Mouse (Mus musculus): Measurements from ENCODE around the gene Rbm20. TPM values are rescaled to one million over a fixed set of nuclear protein-coding genes. Genes with fewer than 3 reads are reported as not detected.

Rbm20 gene
- polyA plus RNA-seq, 1 experiment from 2014 or later, result 4.7 TPM

DNA sequence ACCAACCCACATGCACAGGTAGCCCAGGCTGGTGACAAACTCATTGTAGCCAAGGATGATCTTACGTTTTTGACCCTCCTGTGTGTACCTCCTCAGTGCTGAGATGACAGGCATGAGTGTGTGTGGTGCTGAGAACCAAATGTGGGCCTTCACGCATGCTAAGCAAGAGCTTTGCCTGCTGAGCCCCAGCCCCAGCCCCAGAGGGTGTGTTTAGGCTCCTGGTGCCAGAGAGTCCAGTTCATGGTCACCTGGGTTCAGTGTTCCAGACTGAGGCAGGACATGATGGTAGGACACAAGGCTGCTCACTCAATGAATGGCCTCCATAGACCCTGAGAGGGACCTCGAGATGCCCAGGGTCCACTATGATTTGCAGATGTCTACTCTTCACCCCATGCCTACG lies 11.7 kb upstream of the Rbm20 start:
- no peak overlapping the region for H3K9ac ChIP-seq (ENCODE audit: low read length)
- 86% methylated on average over 4 of the region's 4 CpGs for WGBS
- H3K4me2 ChIP-seq (ENCODE audit: low read length), result no peak overlapping the region
- no peak for DNase-seq (ENCODE audit: low spot score)
- no peak overlapping the region for H3K27ac ChIP-seq (ENCODE audit: low read depth, low read length)
- no peaks in the 10 kb centered on the region; the same call in 1 of the 2 replicates for H3K4me1 ChIP-seq (ENCODE audit: control insufficient read depth, insufficient read depth, low read length)
- H3K9me3 ChIP-seq (replicated peaks; ENCODE audit: control insufficient read depth, low read length), result no peaks in the 10 kb centered on the region
- H3K4me3 ChIP-seq (ENCODE audit: low read depth, low read length), result no peak overlapping the region
- ATAC-seq, result no peak
- no peaks in the 10 kb centered on the region for H3K36me3 ChIP-seq (ENCODE audit: control insufficient read depth, insufficient read depth, low read length)
- no peaks in the 10 kb centered on the region for H3K27me3 ChIP-seq (replicated peaks; ENCODE audit: control insufficient read depth, insufficient read depth, low read length)

DNA sequence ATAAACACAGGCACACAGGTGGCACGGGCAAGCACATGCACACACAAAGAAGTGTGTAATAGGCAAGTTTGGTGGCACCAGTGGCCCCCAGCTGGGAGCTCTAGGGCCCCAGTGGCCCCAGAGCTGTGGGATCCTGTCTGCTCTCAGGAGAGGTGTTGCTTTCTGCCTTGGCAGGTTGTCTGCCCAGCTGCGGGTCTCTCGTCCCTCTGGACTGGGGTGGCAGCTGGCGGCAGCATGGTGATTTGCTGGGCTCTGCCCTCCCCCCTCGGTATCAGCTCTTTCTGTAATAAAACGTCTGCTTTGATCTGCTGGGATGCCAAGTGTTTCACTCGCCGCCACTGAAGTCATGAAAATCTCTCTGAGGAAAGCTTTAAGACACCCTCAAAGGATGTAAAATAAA lies 10.4 kb upstream of the Rbm20 start:
- H3K4me3 ChIP-seq (ENCODE audit: low read depth, low read length), result no peak overlapping the region
- 51% methylated on average over 8 of the region's 8 CpGs for WGBS
- H3K9me3 ChIP-seq (replicated peaks; ENCODE audit: control insufficient read depth, low read length), result no peaks in the 10 kb centered on the region
- H3K9ac ChIP-seq (ENCODE audit: low read length), result no peak overlapping the region
- ATAC-seq, result no peak
- H3K4me1 ChIP-seq (ENCODE audit: control insufficient read depth, insufficient read depth, low read length), result no peaks in the 10 kb centered on the region; the same call in 1 of the 2 replicates
- no peak overlapping the region for H3K4me2 ChIP-seq (ENCODE audit: low read length)
- DNase-seq (ENCODE audit: low spot score), result no peak
- no peaks in the 10 kb centered on the region for H3K27me3 ChIP-seq (replicated peaks; ENCODE audit: control insufficient read depth, insufficient read depth, low read length)
- H3K36me3 ChIP-seq (ENCODE audit: control insufficient read depth, insufficient read depth, low read length), result no peaks in the 10 kb centered on the region
- no peak overlapping the region for H3K27ac ChIP-seq (ENCODE audit: low read depth, low read length)

DNA sequence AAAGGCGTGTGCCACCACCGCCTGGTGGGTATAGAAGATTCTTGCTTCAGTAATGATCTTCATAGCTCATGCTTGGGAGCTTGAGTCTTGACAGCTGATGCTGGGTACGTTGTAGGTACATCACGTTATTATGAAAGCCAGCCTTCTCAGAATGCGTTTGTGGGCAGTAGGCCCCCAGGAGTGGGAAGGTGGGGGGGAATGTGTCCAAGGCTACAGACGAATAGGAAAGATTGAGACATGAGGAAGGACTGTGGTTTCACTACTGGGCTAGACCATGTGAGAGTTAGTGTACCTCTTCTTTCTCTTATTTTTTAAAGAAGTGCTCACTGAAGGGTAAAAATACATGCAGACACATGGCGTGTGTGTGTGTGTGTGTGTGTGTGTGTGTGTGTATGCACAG lies 8.3 kb upstream of the Rbm20 start:
- ATAC-seq, result no peak

DNA sequence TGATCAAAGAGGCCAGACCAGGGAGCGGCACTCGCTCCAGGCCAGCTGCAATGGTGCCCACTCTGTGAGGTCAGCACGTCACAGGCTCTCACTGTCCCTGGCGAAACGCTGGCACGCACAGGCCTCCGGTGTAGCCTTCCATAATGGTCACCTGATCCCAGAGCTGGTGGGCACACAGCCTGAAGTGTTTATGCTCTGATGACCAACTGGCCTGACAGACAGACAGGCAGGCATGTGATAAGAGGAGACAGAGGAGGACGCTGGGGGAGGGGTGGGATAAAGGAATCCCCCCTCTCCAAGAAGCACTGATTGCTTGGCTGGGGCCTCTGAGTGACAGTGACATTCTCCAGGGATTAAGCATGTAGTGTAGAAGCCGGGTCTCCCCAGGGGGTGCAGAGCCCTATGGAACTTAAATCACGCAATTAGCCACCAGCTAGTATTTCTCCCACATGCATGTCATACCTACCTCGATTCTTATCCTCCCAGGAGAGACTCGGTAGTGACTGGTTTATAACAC lies 6.4 kb upstream of the Rbm20 start:
- H3K4me1 ChIP-seq (ENCODE audit: control insufficient read depth, insufficient read depth, low read length), result no peaks in the 10 kb centered on the region; the same call in 1 of the 2 replicates
- no peak overlapping the region for H3K9ac ChIP-seq (ENCODE audit: low read length)
- DNase-seq (ENCODE audit: low spot score) (no peak), ATAC-seq (no peak)
- H3K4me3 ChIP-seq (ENCODE audit: low read depth, low read length), result no peak overlapping the region
- H3K27ac ChIP-seq (ENCODE audit: low read depth, low read length), result no peak overlapping the region
- H3K36me3 ChIP-seq (ENCODE audit: control insufficient read depth, insufficient read depth, low read length), result no peaks in the 10 kb centered on the region
- H3K4me2 ChIP-seq (ENCODE audit: low read length), result no peak overlapping the region
- peaks cover 21% of the 10 kb centered on the region for H3K27me3 ChIP-seq (replicated peaks; ENCODE audit: control insufficient read depth, insufficient read depth, low read length)
- H3K9me3 ChIP-seq (replicated peaks; ENCODE audit: control insufficient read depth, low read length), result no peaks in the 10 kb centered on the region
- 35% methylated on average over 12 of the region's 12 CpGs for WGBS

More for the DNA sequence above, 8.3 kb upstream of the Rbm20 start:
- Histone ChIP-seq H3K27me3 (replicated peaks; ENCODE audit: control insufficient read depth, insufficient read depth, low read length) (peaks cover 2% of the 10 kb centered on the region; the same call in 1 of the 2 replicates), H3K9ac (ENCODE audit: low read length) (no peak overlapping the region), H3K4me3 (ENCODE audit: low read depth, low read length) (no peak overlapping the region), H3K9me3 (replicated peaks; ENCODE audit: control insufficient read depth, low read length) (no peaks in the 10 kb centered on the region), H3K27ac (ENCODE audit: low read depth, low read length) (no peak overlapping the region), H3K36me3 (ENCODE audit: control insufficient read depth, insufficient read depth, low read length) (no peaks in the 10 kb centered on the region), H3K4me1 (ENCODE audit: control insufficient read depth, insufficient read depth, low read length) (no peaks in the 10 kb centered on the region; the same call in 1 of the 2 replicates), H3K4me2 (ENCODE audit: low read length) (no peak overlapping the region)
- 91% methylated on average over 7 of the region's 7 CpGs for WGBS
- no peak for DNase-seq (ENCODE audit: low spot score)

DNA sequence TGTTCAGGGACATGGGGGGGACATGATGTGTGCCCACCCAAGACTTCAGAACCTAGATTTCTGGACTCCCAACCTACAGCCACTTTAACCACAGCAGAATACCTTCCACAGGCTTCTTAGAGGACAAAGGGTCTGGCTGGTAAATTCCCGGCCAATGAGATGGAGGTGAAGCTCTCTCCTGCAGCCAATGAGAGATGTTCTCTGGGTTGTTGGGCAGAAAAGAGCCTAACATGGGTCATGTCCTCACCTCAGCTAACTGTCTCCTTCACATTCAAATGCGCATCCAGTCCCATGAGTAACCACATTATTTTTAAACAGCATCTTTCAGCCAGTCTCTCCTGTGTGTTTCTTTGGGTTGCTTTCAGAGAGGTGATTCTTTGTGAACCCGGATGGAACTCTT lies 5.7 kb upstream of the Rbm20 start:
- DNase-seq (ENCODE audit: low spot score), result no peak
- no peaks in the 10 kb centered on the region; the same call in 1 of the 2 replicates for H3K4me1 ChIP-seq (ENCODE audit: control insufficient read depth, insufficient read depth, low read length)
- H3K4me2 ChIP-seq (ENCODE audit: low read length), result no peak overlapping the region
- no peaks in the 10 kb centered on the region for H3K36me3 ChIP-seq (ENCODE audit: control insufficient read depth, insufficient read depth, low read length)
- H3K4me3 ChIP-seq (ENCODE audit: low read depth, low read length), result no peak overlapping the region
- ATAC-seq, result no peak
- WGBS, result 51% methylated on average over 3 of the region's 3 CpGs
- no peak overlapping the region for H3K27ac ChIP-seq (ENCODE audit: low read depth, low read length)
- peaks cover 28% of the 10 kb centered on the region for H3K27me3 ChIP-seq (replicated peaks; ENCODE audit: control insufficient read depth, insufficient read depth, low read length)
- no peaks in the 10 kb centered on the region for H3K9me3 ChIP-seq (replicated peaks; ENCODE audit: control insufficient read depth, low read length)
- H3K9ac ChIP-seq (ENCODE audit: low read length), result no peak overlapping the region

DNA sequence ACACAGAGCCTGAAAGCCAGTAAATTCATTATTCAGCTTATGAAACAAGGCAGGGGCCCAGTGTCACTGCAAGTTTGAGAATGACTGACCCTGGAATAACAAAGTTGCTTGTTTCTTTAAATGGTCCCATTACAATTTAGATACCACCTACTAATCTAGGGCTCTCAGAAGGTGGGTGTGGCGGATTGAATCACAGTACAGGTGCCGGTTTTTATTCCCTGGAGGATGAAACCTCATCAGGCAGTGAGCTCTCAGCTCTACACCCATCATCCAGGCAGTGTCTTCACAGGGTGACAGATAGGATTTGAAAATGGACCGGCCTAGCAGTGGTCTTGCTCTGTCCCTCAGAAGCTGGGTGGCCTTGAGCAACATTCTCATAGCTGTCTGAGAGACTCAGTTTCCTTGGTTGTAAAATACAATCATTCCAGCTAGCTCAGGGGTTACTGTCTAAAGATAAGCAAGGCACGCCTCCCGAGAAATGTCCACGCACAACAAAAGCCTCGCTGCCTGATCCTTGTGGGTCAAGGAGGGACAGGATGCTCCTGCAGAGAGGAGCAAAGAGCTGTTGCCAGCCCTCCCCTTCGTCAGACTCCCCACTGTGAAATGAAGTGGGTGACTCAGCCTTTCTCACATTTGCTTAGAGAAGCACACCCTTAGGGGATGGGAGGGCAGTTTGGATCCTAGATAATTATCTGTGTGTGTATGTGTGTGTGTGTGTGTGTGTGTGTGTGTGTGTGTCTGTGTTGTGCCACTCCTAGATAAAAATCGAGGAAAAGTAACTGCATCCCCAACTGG lies 2.8 kb upstream of the Rbm20 start:
- Histone ChIP-seq H3K36me3 (ENCODE audit: control insufficient read depth, insufficient read depth, low read length) (no peaks in the 10 kb centered on the region), H3K27ac (ENCODE audit: low read depth, low read length) (no peak overlapping the region), H3K9me3 (replicated peaks; ENCODE audit: control insufficient read depth, low read length) (no peaks in the 10 kb centered on the region), H3K4me3 (ENCODE audit: low read depth, low read length) (no peak overlapping the region), H3K4me2 (ENCODE audit: low read length) (no peak overlapping the region), H3K4me1 (ENCODE audit: control insufficient read depth, insufficient read depth, low read length) (peaks cover 3% of the 10 kb centered on the region; the same call in 1 of the 2 replicates), H3K9ac (ENCODE audit: low read length) (no peak overlapping the region), H3K27me3 (replicated peaks; ENCODE audit: control insufficient read depth, insufficient read depth, low read length) (peaks cover 47% of the 10 kb centered on the region)
- DNase-seq (ENCODE audit: low spot score), result no peak
- WGBS, result 36% methylated on average over 9 of the region's 9 CpGs
- no peak for ATAC-seq

DNA sequence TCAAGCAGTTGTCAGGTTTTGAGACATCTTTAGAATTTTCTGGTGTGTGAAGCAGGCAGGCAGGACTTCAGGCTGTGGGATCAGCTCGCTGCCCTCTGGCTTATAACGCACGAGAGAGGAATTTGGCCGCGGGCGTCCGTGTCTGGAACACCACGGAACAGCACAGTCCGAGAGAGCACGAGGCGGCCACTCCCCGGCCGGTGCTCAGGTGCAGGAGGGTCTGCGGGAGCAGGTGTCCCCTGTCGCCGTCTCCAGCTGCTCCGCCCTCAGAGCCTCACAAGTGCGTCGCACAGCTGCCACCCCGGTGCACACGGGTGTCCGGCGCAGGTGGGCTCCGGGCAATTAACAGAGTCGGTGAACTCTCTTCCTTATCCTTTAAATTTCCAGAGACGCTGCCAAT lies 878 bp upstream of the Rbm20 start:
- under 1% methylated on average over 26 of the region's 26 CpGs for WGBS
- H3K27ac ChIP-seq (ENCODE audit: low read depth, low read length), result no peak overlapping the region
- H3K36me3 ChIP-seq (ENCODE audit: control insufficient read depth, insufficient read depth, low read length), result no peaks in the 10 kb centered on the region
- DNase-seq (ENCODE audit: low spot score) (no peak), ATAC-seq (peak; percentile 43; the same call in 1 of the 2 replicates)
- peaks cover 9% of the 10 kb centered on the region; the same call in 1 of the 2 replicates for H3K4me1 ChIP-seq (ENCODE audit: control insufficient read depth, insufficient read depth, low read length)
- peak overlapping the region; percentile 62 for H3K4me3 ChIP-seq (ENCODE audit: low read depth, low read length)
- no peaks in the 10 kb centered on the region for H3K9me3 ChIP-seq (replicated peaks; ENCODE audit: control insufficient read depth, low read length)
- peaks cover 50% of the 10 kb centered on the region for H3K27me3 ChIP-seq (replicated peaks; ENCODE audit: control insufficient read depth, insufficient read depth, low read length)
- peak overlapping the region; percentile 66 for H3K9ac ChIP-seq (ENCODE audit: low read length)
- H3K4me2 ChIP-seq (ENCODE audit: low read length), result peak overlapping the region; percentile 100

DNA sequence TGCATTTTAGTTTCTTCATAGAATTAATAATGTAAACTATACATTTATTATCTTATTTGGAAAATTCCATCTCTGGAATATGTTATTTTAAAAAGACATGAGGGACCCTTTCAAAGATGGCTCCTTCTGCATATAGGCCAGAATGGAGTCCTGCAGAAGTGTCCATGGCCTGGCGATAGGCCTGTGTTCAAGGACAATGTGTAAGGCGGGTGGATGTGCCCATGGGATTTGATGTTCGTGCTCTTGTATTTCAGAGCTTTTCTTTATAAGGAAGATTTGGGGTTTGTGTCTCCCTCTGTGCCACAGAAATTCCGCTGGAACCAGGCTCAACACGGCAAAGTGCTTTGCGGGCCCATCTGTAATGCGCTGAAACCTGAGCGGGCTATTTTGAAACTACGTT lies 2.1 kb downstream of the Rbm20 start:
- H3K4me2 ChIP-seq (ENCODE audit: low read length), result no peak overlapping the region
- no peak for DNase-seq (ENCODE audit: low spot score)
- no peak for ATAC-seq
- no peak overlapping the region for H3K27ac ChIP-seq (ENCODE audit: low read depth, low read length)
- H3K9ac ChIP-seq (ENCODE audit: low read length), result no peak overlapping the region
- H3K27me3 ChIP-seq (replicated peaks; ENCODE audit: control insufficient read depth, insufficient read depth, low read length), result peaks cover 44% of the 10 kb centered on the region
- peaks cover 11% of the 10 kb centered on the region; the same call in 1 of the 2 replicates for H3K4me1 ChIP-seq (ENCODE audit: control insufficient read depth, insufficient read depth, low read length)
- WGBS, result 95% methylated on average over 9 of the region's 9 CpGs
- no peaks in the 10 kb centered on the region for H3K9me3 ChIP-seq (replicated peaks; ENCODE audit: control insufficient read depth, low read length)
- H3K36me3 ChIP-seq (ENCODE audit: control insufficient read depth, insufficient read depth, low read length), result no peaks in the 10 kb centered on the region
- no peak overlapping the region for H3K4me3 ChIP-seq (ENCODE audit: low read depth, low read length)

DNA sequence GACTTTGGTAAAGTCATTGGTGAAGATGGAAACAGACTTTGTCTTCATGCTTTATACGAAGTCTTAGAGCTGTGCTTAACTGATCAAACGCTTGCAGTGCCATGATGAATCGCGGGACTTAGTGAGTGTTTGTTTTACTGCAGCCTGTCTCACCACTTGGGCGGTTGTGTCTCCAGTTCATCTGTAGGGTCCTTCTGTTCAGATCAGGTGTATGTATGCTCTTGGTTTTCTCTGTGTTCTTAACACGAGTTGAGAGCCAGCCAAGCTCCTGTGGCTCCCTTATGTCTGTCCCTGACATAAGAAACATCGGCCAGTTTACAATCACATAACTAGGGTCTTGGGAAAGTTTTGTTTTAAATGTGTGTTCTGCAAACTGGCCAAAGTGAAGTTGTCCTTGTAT lies 2.9 kb downstream of the Rbm20 start:
- H3K27me3 ChIP-seq (replicated peaks; ENCODE audit: control insufficient read depth, insufficient read depth, low read length), result peaks cover 36% of the 10 kb centered on the region

More for the DNA sequence above, 2.9 kb downstream of the Rbm20 start:
- no peaks in the 10 kb centered on the region for H3K9me3 ChIP-seq (replicated peaks; ENCODE audit: control insufficient read depth, low read length)
- no peak overlapping the region for H3K27ac ChIP-seq (ENCODE audit: low read depth, low read length)
- no peaks in the 10 kb centered on the region for H3K36me3 ChIP-seq (ENCODE audit: control insufficient read depth, insufficient read depth, low read length)
- no peak overlapping the region for H3K4me3 ChIP-seq (ENCODE audit: low read depth, low read length)
- WGBS, result 90% methylated on average over 7 of the region's 7 CpGs
- no peak for ATAC-seq
- DNase-seq (ENCODE audit: low spot score), result no peak
- peaks cover 11% of the 10 kb centered on the region; the same call in 1 of the 2 replicates for H3K4me1 ChIP-seq (ENCODE audit: control insufficient read depth, insufficient read depth, low read length)
- H3K4me2 ChIP-seq (ENCODE audit: low read length), result no peak overlapping the region
- no peak overlapping the region for H3K9ac ChIP-seq (ENCODE audit: low read length)

All from forebrain, embryonic 14.5 days (tissue).